Mouse (Mus musculus) intestine, embryonic 14.5 days (tissue): ENCODE measurements at regions not wholly inside any gene's neighbourhood (a gene's known extent, or its start where the extent isn't known, plus 50 kb on each side); places are given as distances from the start of the nearest gene placed in this dataset.
A peak's percentile ranks its signal among the peaks of the same experiment; 100 is the strongest.

Source experiments
- ATAC-seq: fragments of 200-750 bp; cut with Nextera tagmentation; replicated peaks from 2 replicates; pipeline ENCODE4 v1.8.0; 2017; ENCODE audit warnings: low read depth, moderate number of reproducible peaks, moderate TSS enrichment, moderate library complexity; ENCODE audit not compliant: low FRiP score, low TSS enrichment
- DNase-seq: peaks from one replicate; pipeline ENCODE4 v3.0.0-alpha.2; 2018; ENCODE audit warnings: low spot score
- H3K27ac ChIP-seq: fragments of 300-500 bp; sonication (generic); 2 replicates; pipeline ENCODE4 v1.5.1; 2014; ENCODE audit warnings: low read depth, mild to moderate bottlenecking, control low read depth
- H3K27me3 ChIP-seq: fragments of 300-500 bp; sonication (generic); replicated peaks from 2 replicates; pipeline ENCODE4 v1.6.1; 2014; ENCODE audit warnings: low read length, control low read depth; ENCODE audit not compliant: control insufficient read depth, insufficient read depth
- H3K36me3 ChIP-seq: fragments of 300-500 bp; sonication (generic); 2 replicates; pipeline ENCODE4 v1.6.1; 2014; ENCODE audit warnings: low read length, control low read depth; ENCODE audit not compliant: control insufficient read depth, insufficient read depth
- H3K4me1 ChIP-seq: fragments of 300-500 bp; sonication (generic); replicated peaks from 2 replicates; pipeline ENCODE4 v1.6.1; 2014; ENCODE audit warnings: low read length, control low read depth, mixed read lengths; ENCODE audit not compliant: control insufficient read depth, insufficient read depth
- H3K4me2 ChIP-seq: fragments of 300-500 bp; sonication (generic); 2 replicates; pipeline ENCODE4 v1.6.1; 2014; ENCODE audit warnings: low read length
- H3K4me3 ChIP-seq: fragments of 300-500 bp; sonication (generic); 2 replicates; pipeline ENCODE4 v1.5.1; 2014; ENCODE audit warnings: low read depth, low read length, control low read depth, mixed read lengths
- H3K9ac ChIP-seq: fragments of 300-500 bp; sonication (generic); 2 replicates; pipeline ENCODE4 v1.6.1; 2014; ENCODE audit warnings: mild to moderate bottlenecking, low read length
- H3K9me3 ChIP-seq: fragments of 300-500 bp; sonication (generic); 2 replicates; pipeline ENCODE4 v1.6.1; 2016; ENCODE audit warnings: low read length, control low read depth; ENCODE audit not compliant: control insufficient read depth
- WGBS: fragments of 180-500 bp; shearing (Covaris S2); extraction: QIAGEN DNeasy Blood & Tissue Kit; methylation state at CpG from one replicate; pipeline ENCODE4 v1.1.7; 2014; 5-methylcytosine and 5-hydroxymethylcytosine counted together

DNA sequence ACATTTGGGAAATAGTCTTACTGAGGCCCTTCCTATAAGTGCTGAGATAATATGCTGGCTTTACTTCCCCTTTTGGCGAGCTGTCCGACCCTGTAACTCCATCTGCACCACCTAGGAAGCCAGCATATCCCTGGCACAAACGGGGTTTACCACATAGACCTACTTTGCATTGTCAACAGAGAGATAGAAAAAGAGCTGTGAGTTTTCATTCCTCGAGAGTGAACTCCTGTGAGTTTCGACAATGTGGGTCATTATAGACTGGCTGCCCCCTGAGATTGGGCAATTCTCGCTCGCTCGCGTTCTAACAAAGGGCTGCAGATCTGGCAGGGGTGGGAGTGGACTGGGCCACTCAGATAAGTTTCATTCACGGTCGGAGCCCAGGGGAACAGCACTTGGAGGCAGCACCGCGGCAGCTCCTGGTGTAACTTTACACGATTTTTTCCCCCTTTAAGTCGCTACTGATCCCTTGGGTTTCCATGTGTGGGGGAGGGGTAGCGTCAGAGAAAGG, 98.3 kb upstream of the Adgrl2 start:
- peaks cover 24% of the 10 kb centered on the region for H3K4me1 ChIP-seq
- no peaks in the 10 kb centered on the region for H3K27me3 ChIP-seq
- DNase-seq (no peak), ATAC-seq (peak; percentile 38; the same call in 1 of the 2 replicates)
- peak overlapping the region; percentile 47 for H3K4me2 ChIP-seq
- H3K27ac ChIP-seq: no peak overlapping the region
- no peaks in the 10 kb centered on the region for H3K9me3 ChIP-seq
- H3K4me3 ChIP-seq: 0 out of 2 replicates have a peak overlapping the region, but pooled peaks have one; percentile 6
- WGBS: 18% methylated on average over 16 of the region's 16 CpGs
- no peaks in the 10 kb centered on the region for H3K36me3 ChIP-seq
- peak overlapping the region; percentile 30; the same call in 1 of the 2 replicates for H3K9ac ChIP-seq

DNA sequence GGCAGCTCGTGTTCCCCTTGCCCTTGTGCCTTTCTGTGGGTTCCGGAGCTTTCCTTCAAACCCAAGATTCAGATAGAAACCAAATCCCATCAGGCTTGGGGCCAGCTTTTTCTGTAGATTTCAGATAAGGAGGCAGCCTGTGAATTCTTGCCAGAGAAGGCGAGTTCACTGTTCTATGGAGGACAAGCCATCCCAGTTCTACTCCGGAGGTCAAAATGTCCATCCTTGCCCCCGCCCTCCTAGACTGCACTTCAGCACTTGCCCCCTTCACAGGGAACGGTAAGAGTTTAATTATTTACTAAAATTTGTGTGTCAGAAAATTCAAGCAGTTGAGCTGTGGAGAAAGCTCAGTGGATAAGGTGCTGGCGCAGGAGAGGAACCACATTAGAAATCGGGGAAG, 97.1 kb upstream of the Adgrl2 start:
- ATAC-seq: no peak
- H3K27me3 ChIP-seq: no peaks in the 10 kb centered on the region
- no peak for DNase-seq
- no peak overlapping the region for H3K4me2 ChIP-seq
- H3K4me3 ChIP-seq: no peak overlapping the region
- H3K9me3 ChIP-seq: no peaks in the 10 kb centered on the region
- H3K27ac ChIP-seq: no peak overlapping the region
- WGBS: 69% methylated on average over 8 of the region's 8 CpGs
- no peak overlapping the region for H3K9ac ChIP-seq
- H3K4me1 ChIP-seq: peaks cover 24% of the 10 kb centered on the region
- no peaks in the 10 kb centered on the region for H3K36me3 ChIP-seq

DNA sequence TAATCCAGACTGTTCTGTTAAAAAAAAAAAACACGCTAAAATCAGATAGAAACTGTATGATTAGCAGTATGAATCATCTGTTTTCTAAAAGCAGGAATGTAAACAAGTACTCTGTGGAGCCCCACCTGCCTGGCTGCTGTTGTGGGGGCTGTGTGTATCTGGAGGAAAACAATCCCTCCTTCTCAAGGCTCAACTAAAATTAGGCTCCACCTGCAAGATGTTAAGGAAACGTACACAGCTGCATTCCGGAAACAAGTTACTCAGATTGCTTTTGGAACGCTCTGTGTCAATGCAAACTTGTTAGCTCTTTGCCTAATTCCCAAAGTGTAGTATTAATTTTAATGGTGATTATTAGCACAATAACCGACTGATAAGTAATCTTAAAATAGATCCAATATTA, 96.3 kb upstream of the Adgrl2 start:
- Histone ChIP-seq H3K4me2 (no peak overlapping the region), H3K27me3 (no peaks in the 10 kb centered on the region), H3K9ac (no peak overlapping the region), H3K27ac (no peak overlapping the region), H3K4me1 (peaks cover 20% of the 10 kb centered on the region), H3K4me3 (no peak overlapping the region), H3K36me3 (no peaks in the 10 kb centered on the region), H3K9me3 (no peaks in the 10 kb centered on the region)
- no peak for DNase-seq
- no peak for ATAC-seq
- WGBS: 37% methylated on average over 5 of the region's 5 CpGs

DNA sequence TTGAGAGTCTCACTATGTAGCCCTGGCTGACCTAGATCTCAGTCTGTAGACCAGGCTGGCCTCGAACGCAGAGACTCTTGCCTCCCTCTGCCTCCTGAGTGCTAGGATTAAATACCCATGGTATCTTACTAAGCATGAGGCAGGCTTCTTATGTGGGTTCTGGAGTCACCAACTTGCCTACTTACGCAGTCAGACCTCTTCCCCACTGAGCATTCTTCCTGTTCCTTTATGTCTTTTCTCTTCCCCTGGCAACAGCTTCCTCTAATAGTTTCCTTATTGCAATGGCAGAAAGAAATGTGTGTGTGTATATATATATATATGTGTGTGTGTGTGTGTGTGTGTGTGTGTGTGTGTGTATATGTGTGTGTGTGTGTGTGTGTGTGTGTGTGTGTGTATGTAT, 95.7 kb upstream of the Adgrl2 start:
- DNase-seq (no peak), ATAC-seq (no peak)
- H3K4me3 ChIP-seq: no peak overlapping the region
- no peaks in the 10 kb centered on the region for H3K36me3 ChIP-seq
- H3K4me1 ChIP-seq: peaks cover 19% of the 10 kb centered on the region
- H3K4me2 ChIP-seq: no peak overlapping the region
- H3K27me3 ChIP-seq: no peaks in the 10 kb centered on the region
- WGBS: 77% methylated on average over 3 of the region's 3 CpGs
- no peaks in the 10 kb centered on the region for H3K9me3 ChIP-seq
- no peak overlapping the region; the same call in 1 of the 2 replicates for H3K27ac ChIP-seq
- H3K9ac ChIP-seq: no peak overlapping the region

DNA sequence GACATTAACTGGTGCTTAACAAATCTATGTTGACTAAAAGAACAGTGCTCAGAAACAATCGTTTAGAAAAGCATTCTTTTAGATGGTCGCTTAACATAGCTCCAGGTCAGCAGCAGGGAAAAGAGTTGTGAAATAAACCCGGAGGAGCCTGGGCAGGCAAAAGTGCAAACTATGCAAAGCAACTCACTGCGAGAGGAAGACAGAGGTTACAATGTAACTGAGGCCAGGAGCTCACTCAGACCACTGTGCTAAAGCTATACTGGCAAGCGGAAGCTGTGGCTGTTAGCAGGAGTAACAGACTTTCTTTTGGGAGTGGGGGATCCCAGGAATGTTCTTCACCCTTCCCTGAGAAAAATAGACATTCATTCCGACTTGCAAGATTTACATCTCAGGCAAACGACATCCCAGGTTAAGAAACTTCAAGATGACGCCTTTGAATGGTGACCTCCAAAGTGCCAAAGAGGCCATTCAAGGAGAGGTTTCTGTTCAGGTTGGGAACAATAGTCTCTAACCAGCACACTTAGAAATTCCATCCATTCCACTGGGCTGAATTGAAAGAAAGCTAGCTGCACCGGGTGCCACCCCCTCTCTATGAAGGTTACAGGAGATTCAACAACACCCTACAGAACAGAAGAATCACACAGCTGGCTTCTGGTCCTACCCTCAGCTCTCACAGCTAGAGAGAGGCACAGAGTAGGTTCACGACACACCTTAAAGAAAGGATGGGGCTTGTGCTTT, 94.7 kb upstream of the Adgrl2 start:
- no peak for DNase-seq
- no peak overlapping the region for H3K4me2 ChIP-seq
- no peaks in the 10 kb centered on the region for H3K36me3 ChIP-seq
- H3K4me3 ChIP-seq: no peak overlapping the region
- WGBS: 57% methylated on average over 10 of the region's 10 CpGs
- H3K4me1 ChIP-seq: peaks cover 19% of the 10 kb centered on the region
- H3K27ac ChIP-seq: no peak overlapping the region
- no peaks in the 10 kb centered on the region for H3K9me3 ChIP-seq
- no peak overlapping the region for H3K9ac ChIP-seq
- no peaks in the 10 kb centered on the region for H3K27me3 ChIP-seq
- ATAC-seq: no peak

DNA sequence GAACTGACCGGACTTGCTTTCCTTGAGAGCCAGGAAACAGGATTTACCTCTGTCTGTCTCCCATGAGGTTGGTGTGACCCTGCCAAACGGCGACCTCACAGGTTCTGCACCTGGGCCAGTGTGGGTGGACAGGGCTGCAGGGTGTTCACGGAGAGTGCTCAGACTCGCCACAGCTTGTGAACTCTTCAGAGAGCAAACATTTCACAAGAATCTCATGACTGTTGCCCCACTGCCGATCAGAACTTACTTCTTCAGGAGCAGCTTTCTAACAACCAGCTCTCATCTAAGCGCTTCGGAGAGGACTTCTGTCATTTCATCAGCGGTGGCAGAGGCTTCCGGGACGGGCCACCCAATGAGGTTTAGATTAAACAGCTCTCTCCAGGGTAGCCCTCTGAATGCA, 93.0 kb upstream of the Adgrl2 start:
- ATAC-seq (no peak), DNase-seq (no peak)
- Histone ChIP-seq H3K9me3 (no peaks in the 10 kb centered on the region), H3K27me3 (no peaks in the 10 kb centered on the region), H3K4me2 (peak overlapping the region; percentile 21; the same call in 1 of the 2 replicates), H3K36me3 (no peaks in the 10 kb centered on the region), H3K4me3 (no peak overlapping the region), H3K4me1 (peaks cover 13% of the 10 kb centered on the region), H3K9ac (no peak overlapping the region), H3K27ac (no peak overlapping the region)
- WGBS: 29% methylated on average over 11 of the region's 11 CpGs

DNA sequence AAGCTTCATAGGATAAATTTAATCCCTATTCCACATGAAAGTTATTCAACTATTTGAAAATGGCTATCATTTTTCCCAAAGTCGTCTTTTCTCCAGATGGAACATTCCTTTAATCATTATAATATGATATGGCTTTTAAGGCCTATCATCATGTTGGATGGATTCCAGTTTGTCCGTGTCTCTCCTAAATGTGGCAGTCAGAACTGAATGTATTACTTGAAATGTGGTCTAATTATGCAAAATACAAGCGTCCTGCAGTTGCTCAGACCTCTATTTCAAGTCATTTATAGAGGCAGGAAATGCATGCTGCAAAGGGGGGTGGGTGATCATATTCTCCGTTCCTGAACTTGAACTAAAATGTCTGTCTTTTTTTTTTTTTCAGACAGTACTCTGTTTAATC, 88.5 kb upstream of the Adgrl2 start:
- WGBS: 59% methylated on average over 4 of the region's 4 CpGs
- Histone ChIP-seq H3K4me1 (peaks cover 6% of the 10 kb centered on the region; the same call in 1 of the 2 replicates), H3K4me3 (no peak overlapping the region), H3K27ac (no peak overlapping the region), H3K36me3 (no peaks in the 10 kb centered on the region), H3K4me2 (no peak overlapping the region), H3K9me3 (no peaks in the 10 kb centered on the region), H3K27me3 (no peaks in the 10 kb centered on the region), H3K9ac (no peak overlapping the region)
- ATAC-seq: no peak
- no peak for DNase-seq

DNA sequence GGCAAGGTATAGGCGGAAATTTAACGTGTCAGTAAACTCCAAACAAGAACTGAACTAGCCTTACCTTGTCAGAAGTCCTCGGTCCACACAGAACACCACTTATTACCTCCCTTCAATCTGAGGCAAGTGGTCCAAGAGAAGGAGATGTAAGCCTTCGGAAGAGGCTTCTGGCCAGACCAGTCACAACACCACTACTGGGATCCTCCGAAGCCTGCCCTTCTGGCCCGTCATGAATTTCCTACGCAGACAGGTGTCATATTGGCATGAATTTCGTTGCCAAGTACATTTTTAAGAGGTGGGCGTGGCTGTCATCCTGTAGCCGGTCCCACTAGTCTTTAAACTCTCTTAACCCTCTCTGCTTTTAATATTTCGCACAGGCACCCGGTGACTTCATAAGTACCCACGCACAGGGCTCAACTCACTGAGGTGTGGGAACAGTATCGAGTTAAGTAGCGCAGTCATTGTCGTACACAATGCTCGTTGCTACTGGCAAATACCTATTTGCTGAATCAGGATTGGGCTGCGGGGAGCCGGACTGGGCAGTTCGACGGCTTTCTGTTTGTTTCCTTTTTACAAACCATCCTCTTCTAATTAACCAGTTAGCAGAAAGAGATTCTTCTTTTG, 86.7 kb upstream of the Adgrl2 start:
- no peak for DNase-seq
- no peak for ATAC-seq
- Histone ChIP-seq H3K4me3 (no peak overlapping the region), H3K9me3 (no peaks in the 10 kb centered on the region), H3K36me3 (no peaks in the 10 kb centered on the region), H3K27me3 (no peaks in the 10 kb centered on the region), H3K4me2 (no peak overlapping the region), H3K4me1 (0 out of 2 replicates have a peak, but pooled peaks cover 6% of the 10 kb centered on the region), H3K9ac (no peak overlapping the region), H3K27ac (no peak overlapping the region)
- WGBS: 68% methylated on average over 21 of the region's 21 CpGs
